Mouse (Mus musculus) G1E-ER4 (cell line): ENCODE measurements around the gene Gm45062. TPM values are rescaled to one million over a fixed set of nuclear protein-coding genes. Genes with fewer than 3 reads are reported as not detected.

Experiments
- GATA1 ChIP-seq: IDR thresholded peaks from one replicate; pipeline ENCODE4 v1.8.0; 2012; ENCODE audit warnings: low read length, inconsistent platforms
- polyA plus RNA-seq: library from polyadenylated mRNA; stranded (reverse); fragments of >175 nt; gene quantifications from 2 replicates; pipeline ENCODE4 v1.2.3, GENCODE M21; 2012

The Gm45062 gene
- polyA plus RNA-seq, 1 experiment: not detected

- TF ChIP-seq GATA1: no peak
Observed at GRCm38 (mm10) chr6:8524717-8525116, 265.5 kb downstream of the Gm45062 start.

- peak; percentile 47 for TF ChIP-seq GATA1
Observed at GRCm38 (mm10) chr6:8531104-8531894, 272.0 kb downstream of the Gm45062 start.

GRCm38 (mm10) chr6:8536944-8537343 lies 277.7 kb downstream of the Gm45062 start:
- TF ChIP-seq GATA1: no peak

- no peak for TF ChIP-seq GATA1
Observed at GRCm38 (mm10) chr6:8544822-8545221, 285.6 kb downstream of the Gm45062 start.

GRCm38 (mm10) chr6:8545780-8546179 lies 286.5 kb downstream of the Gm45062 start:
- TF ChIP-seq GATA1: no peak

- no peak for TF ChIP-seq GATA1
Observed at GRCm38 (mm10) chr6:8551155-8551554, 291.9 kb downstream of the Gm45062 start.

GRCm38 (mm10) chr6:8556849-8557571 lies 297.8 kb downstream of the Gm45062 start:
- TF ChIP-seq GATA1: no peak

- no peak for TF ChIP-seq GATA1
Observed at GRCm38 (mm10) chr6:8560682-8561081, 301.4 kb downstream of the Gm45062 start.

GRCm38 (mm10) chr6:8582377-8582776 lies 323.1 kb downstream of the Gm45062 start:
- TF ChIP-seq GATA1: no peak

- TF ChIP-seq GATA1: no peak
Observed at GRCm38 (mm10) chr6:8583892-8584291, 324.6 kb downstream of the Gm45062 start.

GRCm38 (mm10) chr6:8591665-8592064 lies 332.4 kb downstream of the Gm45062 start:
- no peak for TF ChIP-seq GATA1

GRCm38 (mm10) chr6:8617369-8617768 lies 358.1 kb downstream of the Gm45062 start:
- TF ChIP-seq GATA1: no peak

- TF ChIP-seq GATA1: no peak
Observed at GRCm38 (mm10) chr6:8619582-8620350, 360.5 kb downstream of the Gm45062 start.

- TF ChIP-seq GATA1: no peak
Observed at GRCm38 (mm10) chr6:8623045-8623444, 363.8 kb downstream of the Gm45062 start.

GRCm38 (mm10) chr6:8628226-8628625 lies 369.0 kb downstream of the Gm45062 start:
- TF ChIP-seq GATA1: no peak

- TF ChIP-seq GATA1: no peak
Observed at GRCm38 (mm10) chr6:8628715-8629267, 369.5 kb downstream of the Gm45062 start.
